Mouse (Mus musculus): ENCODE data around the gene Cd86. TPM values are rescaled to one million over a fixed set of nuclear protein-coding genes. Genes with fewer than 3 reads are reported as not detected.

The Cd86 gene
- total RNA-seq, 2 experiments from 2014 or later: not detected

- ATAC-seq (replicated peaks; ENCODE audit: low FRiP score, low TSS enrichment, poor library complexity, severe bottlenecking): no peak
Measured at GRCm38 (mm10) chr16:36666448-36667017, 652 bp upstream of the Cd86 start.

DNA sequence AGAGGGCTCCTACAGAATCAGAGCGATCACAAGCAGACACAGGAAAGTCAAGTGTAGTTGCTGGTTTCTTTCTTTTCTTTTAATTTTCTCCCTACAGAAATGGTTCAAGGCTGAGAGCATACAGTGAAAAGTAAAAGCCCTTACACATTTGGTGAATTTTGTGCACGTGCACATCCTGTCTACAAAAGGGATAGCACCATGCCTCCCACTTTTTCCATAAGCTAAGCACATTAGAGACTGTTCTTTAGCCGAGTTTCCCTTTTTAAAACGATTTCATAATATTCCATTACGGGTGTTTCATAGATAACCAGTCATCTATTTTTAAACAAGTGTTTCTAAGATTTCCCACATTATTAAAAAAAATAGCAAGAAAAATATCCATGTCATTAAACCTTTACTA, 2.4 kb downstream of the Cd86 start:
- no peak for ATAC-seq (replicated peaks; ENCODE audit: low FRiP score, low TSS enrichment, poor library complexity, severe bottlenecking)

- no peak for ATAC-seq (replicated peaks; ENCODE audit: low FRiP score, low TSS enrichment, poor library complexity, severe bottlenecking)
Measured at GRCm38 (mm10) chr16:36661330-36661729, 4.6 kb downstream of the Cd86 start.

DNA sequence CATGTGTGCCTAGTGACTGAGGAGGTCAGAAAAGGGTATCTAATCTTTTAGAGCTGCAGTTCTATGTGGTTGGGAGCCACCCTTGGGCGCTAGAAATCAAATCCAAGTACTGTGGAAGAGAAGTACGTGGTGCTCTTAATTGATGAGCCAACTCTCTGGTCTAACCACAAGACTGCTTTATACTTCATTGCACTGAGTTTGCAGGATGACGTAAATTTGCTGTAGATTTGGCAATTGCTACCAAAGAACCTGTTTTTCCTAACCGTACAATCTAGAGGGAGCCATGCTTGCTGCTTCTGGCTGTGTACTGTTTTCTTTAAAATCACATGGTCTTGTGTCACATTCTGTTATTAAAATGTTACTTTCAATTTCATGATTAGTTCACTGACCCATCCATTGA, 10.0 kb downstream of the Cd86 start:
- no peak for ATAC-seq (replicated peaks; ENCODE audit: low FRiP score, low TSS enrichment, poor library complexity, severe bottlenecking)

DNA sequence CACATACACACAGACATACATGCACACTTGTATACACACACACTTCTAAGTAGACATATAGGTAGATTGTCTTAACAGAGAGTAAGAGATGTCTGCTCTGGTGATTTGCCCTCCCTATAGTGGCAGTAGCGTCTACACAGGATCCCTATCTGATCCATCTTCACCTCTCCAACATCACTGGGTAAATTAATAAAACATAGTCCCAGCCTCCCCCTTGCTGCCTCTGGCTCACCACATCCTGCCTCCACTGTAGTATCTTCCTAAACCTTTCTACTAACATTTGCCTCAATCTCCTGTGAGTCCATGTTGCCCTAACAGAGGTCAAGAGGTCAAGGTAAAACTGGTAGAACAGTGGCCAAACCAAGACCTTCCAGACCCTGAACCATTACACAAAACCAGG, 10.7 kb downstream of the Cd86 start:
- no peak for ATAC-seq (replicated peaks; ENCODE audit: low FRiP score, low TSS enrichment, poor library complexity, severe bottlenecking)

- no peak for ATAC-seq (replicated peaks; ENCODE audit: low FRiP score, low TSS enrichment, poor library complexity, severe bottlenecking)
Measured at GRCm38 (mm10) chr16:36651174-36651766, 14.6 kb downstream of the Cd86 start.

- ATAC-seq (replicated peaks; ENCODE audit: low FRiP score, low TSS enrichment, poor library complexity, severe bottlenecking): no peak
Measured at GRCm38 (mm10) chr16:36650511-36650910, 15.4 kb downstream of the Cd86 start.

- ATAC-seq (replicated peaks; ENCODE audit: low FRiP score, low TSS enrichment, poor library complexity, severe bottlenecking): no peak
Measured at GRCm38 (mm10) chr16:36649304-36649703, 16.6 kb downstream of the Cd86 start.

- ATAC-seq (replicated peaks; ENCODE audit: low FRiP score, low TSS enrichment, poor library complexity, severe bottlenecking): no peak
Measured at GRCm38 (mm10) chr16:36645124-36645523, 20.8 kb downstream of the Cd86 start.

- ATAC-seq (replicated peaks; ENCODE audit: low FRiP score, low TSS enrichment, poor library complexity, severe bottlenecking): no peak
Measured at GRCm38 (mm10) chr16:36642696-36643046, 23.2 kb downstream of the Cd86 start.

DNA sequence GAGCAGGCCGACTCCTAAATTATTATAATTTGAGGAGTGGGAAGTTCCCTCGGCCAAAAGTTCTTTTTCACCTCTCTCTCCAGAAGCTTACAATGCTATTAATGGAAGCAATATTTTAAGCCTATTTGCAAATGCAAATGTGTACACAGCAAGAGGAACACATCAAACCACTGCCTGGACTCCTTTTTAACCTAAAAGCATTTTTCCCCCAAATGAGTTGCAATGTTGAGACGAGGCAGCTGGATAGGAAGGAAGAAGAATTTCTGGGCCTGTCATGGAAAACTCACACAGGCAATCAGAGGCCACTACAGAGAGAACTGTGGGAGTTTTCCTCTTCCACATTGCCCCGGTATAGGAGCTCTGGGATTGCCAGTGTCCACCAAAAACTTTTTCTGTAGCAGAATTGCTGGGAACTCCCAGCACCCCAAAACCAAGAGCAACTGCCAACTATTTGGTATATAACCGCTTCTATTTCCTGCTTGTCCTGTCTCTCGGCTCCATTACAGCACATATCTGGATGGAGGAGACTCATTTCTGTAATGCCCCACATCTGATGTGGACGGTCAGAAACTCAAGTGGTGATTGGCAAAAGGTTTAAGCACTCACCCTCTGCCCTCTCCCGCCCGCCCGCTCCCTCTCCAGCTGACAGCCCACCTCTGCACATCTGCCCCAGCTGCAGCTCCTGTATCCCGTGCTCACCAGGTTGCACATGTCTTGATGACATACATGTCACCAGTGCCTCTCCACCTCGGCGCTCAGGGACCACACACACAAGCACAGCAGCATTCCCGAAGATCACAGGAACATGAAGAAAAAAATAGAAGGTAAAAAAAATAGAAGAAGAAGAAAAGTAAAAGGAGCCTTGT, 23.8 kb downstream of the Cd86 start:
- no peak for ATAC-seq (replicated peaks; ENCODE audit: low FRiP score, low TSS enrichment, poor library complexity, severe bottlenecking)

- no peak for ATAC-seq (replicated peaks; ENCODE audit: low FRiP score, low TSS enrichment, poor library complexity, severe bottlenecking)
Measured at GRCm38 (mm10) chr16:36640993-36641392, 24.9 kb downstream of the Cd86 start.

- ATAC-seq (replicated peaks; ENCODE audit: low FRiP score, low TSS enrichment, poor library complexity, severe bottlenecking): no peak
Measured at GRCm38 (mm10) chr16:36639812-36640504, 25.9 kb downstream of the Cd86 start.

GRCm38 (mm10) chr16:36636800-36637199, 29.1 kb downstream of the Cd86 start:
- no peak for ATAC-seq (replicated peaks; ENCODE audit: low FRiP score, low TSS enrichment, poor library complexity, severe bottlenecking)

DNA sequence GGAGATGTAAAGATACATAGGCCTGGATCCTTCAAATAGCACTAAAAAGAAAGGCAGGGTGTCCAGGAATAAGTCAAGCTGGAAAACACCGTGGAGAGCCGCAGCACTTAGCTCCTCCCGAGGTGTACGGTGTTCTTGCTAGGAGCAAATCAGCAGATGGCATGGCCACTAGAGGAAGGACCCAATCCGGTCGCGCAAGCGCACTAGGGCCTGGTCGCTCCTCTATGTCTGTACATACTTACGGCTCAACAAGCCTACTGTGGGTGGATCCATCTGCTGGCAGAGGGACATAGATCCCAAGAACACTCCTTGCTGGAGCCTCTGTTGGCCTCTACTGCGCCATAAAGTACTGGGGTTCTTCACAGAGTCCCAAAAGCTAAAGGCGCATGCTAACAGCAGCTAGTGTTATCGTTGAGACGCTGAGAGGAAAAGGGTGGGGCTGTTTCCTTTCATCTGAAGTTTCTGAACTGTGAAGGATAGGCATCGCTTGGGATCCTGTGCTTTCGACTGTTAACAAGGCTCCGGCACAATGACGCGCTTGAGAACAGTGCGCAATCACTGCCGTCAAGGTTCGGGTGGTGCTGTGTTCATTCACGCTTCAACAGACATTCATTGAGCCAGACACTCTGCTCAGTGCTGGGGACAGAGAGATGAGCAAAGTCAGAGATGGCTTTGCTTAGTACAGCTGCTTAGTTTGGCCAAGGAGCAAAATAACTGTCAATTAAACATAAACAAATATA, 30.7 kb downstream of the Cd86 start:
- no peak for ATAC-seq (replicated peaks; ENCODE audit: low FRiP score, low TSS enrichment, poor library complexity, severe bottlenecking)

DNA sequence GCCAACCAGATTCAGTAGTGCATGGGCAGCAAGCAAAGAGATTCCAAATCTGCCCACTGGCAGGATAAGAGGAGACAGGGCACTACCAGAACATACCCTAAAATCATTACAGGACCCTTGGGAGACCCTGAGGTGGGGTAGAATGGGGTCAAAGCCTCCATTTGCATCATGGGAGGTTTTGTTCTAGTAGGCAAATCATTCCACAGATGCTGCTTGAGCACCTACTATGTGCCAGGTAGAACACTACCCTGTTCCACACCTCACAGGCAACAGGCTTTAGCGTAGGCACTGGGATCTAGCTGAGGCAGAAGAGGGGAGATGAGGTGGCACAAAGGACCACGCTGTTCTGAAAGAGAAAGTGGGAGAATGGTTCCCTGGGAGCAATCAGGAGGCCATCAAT, 31.5 kb downstream of the Cd86 start:
- ATAC-seq (replicated peaks; ENCODE audit: low FRiP score, low TSS enrichment, poor library complexity, severe bottlenecking): no peak

- no peak for ATAC-seq (replicated peaks; ENCODE audit: low FRiP score, low TSS enrichment, poor library complexity, severe bottlenecking)
Measured at GRCm38 (mm10) chr16:36632229-36632628, 33.7 kb downstream of the Cd86 start.

DNA sequence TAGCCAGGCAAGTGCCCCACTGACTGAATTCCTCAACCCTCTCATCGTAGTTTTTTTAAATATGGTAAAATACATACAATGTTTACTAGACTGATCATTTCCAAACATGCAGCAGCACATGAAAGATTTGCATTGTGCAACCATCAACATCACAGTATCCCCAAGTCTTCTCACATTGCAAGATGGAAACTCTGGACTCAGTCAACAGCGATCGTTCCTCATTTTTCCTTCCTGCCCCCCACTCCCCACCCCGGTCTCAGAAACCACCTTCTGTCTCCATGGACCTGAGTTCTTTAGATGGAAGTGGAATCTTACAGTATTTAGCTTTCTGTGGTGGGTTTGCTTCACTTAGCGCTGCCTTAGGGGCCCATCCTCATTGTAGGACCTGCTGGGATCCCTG, 34.3 kb downstream of the Cd86 start:
- no peak for ATAC-seq (replicated peaks; ENCODE audit: low FRiP score, low TSS enrichment, poor library complexity, severe bottlenecking)

DNA sequence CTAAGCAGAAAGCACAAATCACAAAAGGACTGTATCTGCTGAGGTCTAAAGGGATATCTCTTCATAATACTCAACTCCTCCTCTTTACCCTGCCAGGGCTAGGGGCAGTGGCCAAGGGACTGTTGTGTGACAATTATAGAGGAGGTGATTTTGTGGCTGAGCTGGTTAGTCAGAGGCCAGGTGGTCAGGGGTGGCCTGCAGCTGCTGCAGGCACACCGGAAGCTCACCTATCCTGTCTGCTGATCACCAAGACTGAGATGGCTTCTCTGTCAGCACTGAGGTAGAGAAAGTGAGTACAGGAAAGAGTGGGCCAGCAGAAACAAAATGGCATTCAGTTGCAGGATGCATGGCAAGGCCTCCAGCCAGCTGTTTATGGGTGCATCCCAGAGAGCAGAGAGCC, 38.1 kb downstream of the Cd86 start:
- ATAC-seq (replicated peaks; ENCODE audit: low FRiP score, low TSS enrichment, poor library complexity, severe bottlenecking): no peak
